Mouse (Mus musculus) CH12.LX (cell line): Measurements from ENCODE around the gene Ccdc122. TPM values are rescaled to one million over a fixed set of nuclear protein-coding genes. Genes with fewer than 3 reads are reported as not detected.

Experiments used
- DNase-seq: peaks from one replicate; pipeline ENCODE4 v3.0.0-alpha.2; 2013; ENCODE audit errors: extremely low read depth
- H3K27ac ChIP-seq: 2 replicates; pipeline ENCODE4 v1.5.1; 2012; ENCODE audit warnings: low read depth, mild to moderate bottlenecking, control low read depth, moderate library complexity; ENCODE audit not compliant: insufficient read depth
- H3K27me3 ChIP-seq: replicated peaks from 2 replicates; pipeline ENCODE3; 2012; ENCODE audit warnings: inconsistent platforms
- H3K36me3 ChIP-seq, 2 experiments: replicated peaks in 1 of 2; 2 replicates each; pipeline versions ENCODE3 to v1.6.1; 2012; ENCODE audit warnings: inconsistent platforms in 1 of 2, low read length in 1 of 2, mild to moderate bottlenecking in 1 of 2, mixed read lengths in 1 of 2, moderate library complexity in 1 of 2; ENCODE audit not compliant: control insufficient read depth in 1 of 2, insufficient read depth in 1 of 2
- H3K4me1 ChIP-seq, 2 experiments: 2 replicates each; pipeline ENCODE4 v1.6.1; 2012; ENCODE audit warnings: inconsistent platforms in 1 of 2, moderate library complexity in 1 of 2; ENCODE audit not compliant: insufficient read depth in 2 of 2, control insufficient read depth in 1 of 2
- H3K4me2 ChIP-seq: 2 replicates; pipeline ENCODE4 v1.6.1; 2012; ENCODE audit warnings: low read depth, mild to moderate bottlenecking, control low read depth; ENCODE audit not compliant: poor library complexity, insufficient read depth, severe bottlenecking
- H3K4me3 ChIP-seq, 3 experiments: fragments of 150-350 bp in 1 of 3; sonication (generic) in 1 of 3; replicated peaks in 1 of 3; 2 replicates each; pipeline versions ENCODE3 to v1.5.1; 2011 to 2012; ENCODE audit warnings: low read depth in 2 of 3, low read length in 2 of 3, mild to moderate bottlenecking in 2 of 3, moderate library complexity in 2 of 3, control low read depth in 1 of 3, improper control_type of control experiment in 1 of 3, inconsistent platforms in 1 of 3, mixed read lengths in 1 of 3; ENCODE audit not compliant: poor library complexity in 1 of 3
- H3K79me2 ChIP-seq: replicated peaks from 2 replicates; pipeline ENCODE4 v1.6.1; 2012; ENCODE audit warnings: mild to moderate bottlenecking, moderate library complexity; ENCODE audit not compliant: control insufficient read depth, poor library complexity, insufficient read depth, severe bottlenecking; ENCODE audit errors: extremely low read depth
- H3K9ac ChIP-seq: 2 replicates; pipeline ENCODE4 v1.6.1; 2012; ENCODE audit warnings: low read depth, mild to moderate bottlenecking, control low read depth, moderate library complexity; ENCODE audit not compliant: insufficient read depth
- H3K9me3 ChIP-seq: replicated peaks from 2 replicates; pipeline ENCODE3; 2012; ENCODE audit warnings: low read length, inconsistent platforms, mixed read lengths
- BHLHE40 ChIP-seq: IDR thresholded peaks from 2 replicates; pipeline ENCODE4 v1.6.1; 2011; ENCODE audit warnings: mild to moderate bottlenecking, low read depth, low read length, improper control_type of control experiment
- CTCF ChIP-seq, 2 experiments: IDR thresholded peaks in 1 of 2; conservative IDR thresholded peaks in 1 of 2; 2 replicates each; pipeline ENCODE4 v1.5.1; 2011 to 2012; ENCODE audit warnings: low read depth in 2 of 2, low read length in 2 of 2, improper control_type of control experiment in 1 of 2, inconsistent platforms in 1 of 2, mild to moderate bottlenecking in 1 of 2, moderate library complexity in 1 of 2
- E2F4 ChIP-seq: IDR thresholded peaks from 2 replicates; pipeline ENCODE4 v1.6.1; 2011; ENCODE audit warnings: low read depth, low read length, improper control_type of control experiment; ENCODE audit not compliant: insufficient replicate concordance
- EP300 ChIP-seq: IDR thresholded peaks from 2 replicates; pipeline ENCODE4 v1.6.1; 2011; ENCODE audit warnings: low read length, improper control_type of control experiment
- ETS1 ChIP-seq: conservative IDR thresholded peaks from 2 replicates; pipeline ENCODE4 v1.6.1; 2012; ENCODE audit warnings: low read depth, mild to moderate bottlenecking, inconsistent platforms, low read length, improper control_type of control experiment, moderate library complexity
- GABPA ChIP-seq: IDR thresholded peaks from 2 replicates; pipeline ENCODE4 v1.6.1; 2012; ENCODE audit warnings: low read depth, low read length, improper control_type of control experiment, inconsistent platforms; ENCODE audit not compliant: insufficient replicate concordance
- HCFC1 ChIP-seq: IDR thresholded peaks from 2 replicates; pipeline ENCODE4 v1.6.1; 2012; ENCODE audit warnings: low read depth, mild to moderate bottlenecking, inconsistent platforms, low read length, improper control_type of control experiment
- JUN ChIP-seq: IDR thresholded peaks from 2 replicates; pipeline ENCODE4 v1.6.1; 2011; ENCODE audit warnings: low read depth, mild to moderate bottlenecking, low read length, improper control_type of control experiment, moderate library complexity; ENCODE audit not compliant: insufficient read depth
- MAX ChIP-seq: IDR thresholded peaks from 2 replicates; pipeline ENCODE4 v1.6.1; 2011; ENCODE audit warnings: low read length, improper control_type of control experiment
- MYC ChIP-seq: IDR thresholded peaks from 2 replicates; pipeline ENCODE4 v1.6.1; 2011; ENCODE audit warnings: low read depth, mild to moderate bottlenecking, improper control_type of control experiment, low read length
- NELFE ChIP-seq: IDR thresholded peaks from 2 replicates; pipeline ENCODE4 v1.6.1; 2011; ENCODE audit warnings: low read depth, low read length, improper control_type of control experiment
- PAX5 ChIP-seq: IDR thresholded peaks from 2 replicates; pipeline ENCODE4 v1.6.1; 2012; ENCODE audit warnings: low read length, inconsistent platforms, mixed read lengths
- POLR2A ChIP-seq: IDR thresholded peaks from 2 replicates; pipeline ENCODE4 v1.6.1; 2011; ENCODE audit warnings: low read depth, mild to moderate bottlenecking, improper control_type of control experiment, low read length
- SIN3A ChIP-seq: IDR thresholded peaks from 2 replicates; pipeline ENCODE4 v1.6.1; 2012; ENCODE audit warnings: low read length, improper control_type of control experiment, inconsistent platforms
- SMC3 ChIP-seq: IDR thresholded peaks from 2 replicates; pipeline ENCODE4 v1.6.1; 2011; ENCODE audit warnings: low read depth, low read length, improper control_type of control experiment
- TBP ChIP-seq: conservative IDR thresholded peaks from 2 replicates; pipeline ENCODE4 v1.6.1; 2011; ENCODE audit warnings: low read depth, low read length, improper control_type of control experiment
- TCF12 ChIP-seq: IDR thresholded peaks from 2 replicates; pipeline ENCODE4 v1.6.1; 2014; ENCODE audit warnings: low read depth, mild to moderate bottlenecking, inconsistent platforms, low read length, improper control_type of control experiment
- USF1 ChIP-seq: IDR thresholded peaks from 2 replicates; pipeline ENCODE4 v1.6.1; 2014; ENCODE audit warnings: low read depth, mild to moderate bottlenecking, inconsistent platforms, low read length, improper control_type of control experiment
- ZKSCAN1 ChIP-seq: IDR thresholded peaks from 2 replicates; pipeline ENCODE4 v1.6.1; 2012; ENCODE audit warnings: low read depth, inconsistent platforms, low read length, improper control_type of control experiment, borderline replicate concordance
- dilution Hi-C: fragments of 300-500 bp; cut with MboI; formaldehyde crosslinking; loops from 2 replicates; pipeline ENCODE4 v1.14.3; 2020; ENCODE audit warnings: low sequenced_read_pairs; ENCODE audit not compliant: extremely low pct_unique_long_range_greater_than_20kb, extremely low pct_ligation_motif_present
- in situ Hi-C: fragments of 300-500 bp; cut with MboI; formaldehyde crosslinking; loops from 3 replicates; pipeline ENCODE4 v1.14.3; 2019; ENCODE audit warnings: low sequenced_read_pairs, low pct_ligation_motif_present, low pct_unique_long_range_greater_than_20kb, mixed read lengths
- polyA plus RNA-seq: library from polyadenylated mRNA; unstranded; fragments of >175 nt; gene quantifications from 2 replicates; pipeline ENCODE4 v1.2.1, GENCODE M21; 2012; ENCODE audit warnings: low read depth; ENCODE audit not compliant: insufficient read length
- total RNA-seq, 2 experiments: library from RNA; depleted of rRNA; stranded (reverse); fragments of 300-350 nt in 1 of 2; fragments of >200 nt in 1 of 2; gene quantifications; 2 replicates each; pipeline ENCODE4 v1.2.3; 2012 to 2014

Gene Ccdc122
- total and polyA plus RNA-seq, 3 experiments = 4.7 to 21.8 (median 11.6) TPM

GRCm38 (mm10) chr14:77029319-77030054, 7.1 kb upstream of the Ccdc122 start:
- H3K27me3 ChIP-seq = no peaks in the 10 kb centered on the region
- H3K9ac ChIP-seq = no peak overlapping the region
- no peak overlapping the region for H3K4me3 ChIP-seq
- no peak overlapping the region for H3K4me2 ChIP-seq
- peaks cover 2% of the 10 kb centered on the region; the same call in 1 of the 2 replicates for H3K79me2 ChIP-seq
- dilution Hi-C loops (no loop called here), in situ Hi-C loops (loop anchor here (5.0 kb wide), 1 partner anchor 113 kb away; no protein-coding TSS in a partner anchor)
- H3K9me3 ChIP-seq = no peaks in the 10 kb centered on the region
- peaks cover 32 to 72% of the 10 kb centered on the region in 2 experiments for H3K36me3 ChIP-seq
- no peak overlapping the region for H3K27ac ChIP-seq
- H3K4me1 ChIP-seq = peaks cover 8 to 26% of the 10 kb centered on the region in 2 experiments
- no peak for DNase-seq
- TF ChIP-seq SMC3 (no peak), TBP (no peak), BHLHE40 (no peak), GABPA (no peak), MYC (no peak), USF1 (no peak), POLR2A (no peak), JUN (no peak), EP300 (no peak), MAX (no peak), NELFE (no peak), SIN3A (no peak)

GRCm38 (mm10) chr14:77030808-77031207, 5.8 kb upstream of the Ccdc122 start:
- DNase-seq = no peak
- in situ Hi-C loops = loop anchor here (5.0 kb wide), 1 partner anchor 111 kb away; no protein-coding TSS in a partner anchor
- H3K4me1 ChIP-seq = peaks cover 8 to 26% of the 10 kb centered on the region in 2 experiments
- TF ChIP-seq HCFC1 = no peak
- no peak for TF ChIP-seq SMC3
- no peak for TF ChIP-seq E2F4
- no peak for TF ChIP-seq SIN3A
- TF ChIP-seq CTCF (conservative IDR thresholded peaks at IDR 0.05 in 1 of 2, IDR thresholded peaks at IDR 0.05 in 1 of 2; ENCODE audit: low read depth in 2 of 2, low read length in 2 of 2) = no peak
- no peak for TF ChIP-seq ZKSCAN1
- no peak for TF ChIP-seq TCF12
- TF ChIP-seq POLR2A = no peak
- TF ChIP-seq PAX5 = no peak
- no peak for TF ChIP-seq ETS1
- peaks cover 4% of the 10 kb centered on the region for H3K79me2 ChIP-seq
- H3K36me3 ChIP-seq = peaks cover 31 to 64% of the 10 kb centered on the region in 2 experiments
- H3K27me3 ChIP-seq = no peaks in the 10 kb centered on the region
- dilution Hi-C loops = no loop called here
- no peak overlapping the region for H3K4me2 ChIP-seq
- no peaks in the 10 kb centered on the region for H3K9me3 ChIP-seq
- H3K9ac ChIP-seq = no peak overlapping the region
- no peak overlapping the region for H3K4me3 ChIP-seq
- H3K27ac ChIP-seq = no peak overlapping the region
